Mouse (Mus musculus): ENCODE measurements around the gene Surf1. TPM values are rescaled to one million over a fixed set of nuclear protein-coding genes. Genes with fewer than 3 reads are reported as not detected.

Gene Surf1
- total RNA-seq, 1 experiment from 2014 or later: 84.1 TPM

DNA sequence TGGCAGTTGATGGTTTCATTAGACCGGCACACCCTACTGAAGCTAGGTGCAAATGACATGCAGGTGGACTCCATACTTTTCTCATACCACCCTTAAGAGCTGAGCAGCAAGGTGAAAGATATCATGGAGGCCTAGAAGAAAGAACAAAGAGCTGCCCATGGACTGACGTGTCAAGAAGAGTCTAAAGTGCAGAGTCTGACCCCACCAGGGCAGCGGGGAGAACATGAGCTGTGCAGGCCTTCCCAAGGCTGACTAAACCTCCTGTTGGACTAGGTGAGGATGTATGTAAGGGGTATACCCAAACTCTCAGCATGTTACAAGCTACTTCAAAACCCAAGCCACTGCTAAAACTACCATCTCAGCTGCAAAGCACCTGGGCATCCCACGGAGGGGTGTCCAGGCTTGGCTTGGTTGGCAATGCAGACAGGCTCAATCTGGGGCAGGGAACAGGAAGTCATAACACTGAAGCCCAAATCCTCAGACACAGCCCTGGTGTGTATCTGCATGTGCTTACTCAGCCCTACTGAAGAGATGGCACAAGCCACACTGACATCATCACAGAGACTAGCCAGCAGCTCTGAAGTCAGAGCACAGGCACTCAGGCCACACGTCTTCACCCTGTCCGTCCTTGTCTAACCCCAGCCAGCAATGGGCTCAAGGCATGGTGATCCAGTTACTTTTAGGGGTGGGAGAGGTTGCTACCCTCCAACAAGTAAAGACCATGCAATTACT, 11.6 kb upstream of the Surf1 start:
- no peak for DNase-seq

DNA sequence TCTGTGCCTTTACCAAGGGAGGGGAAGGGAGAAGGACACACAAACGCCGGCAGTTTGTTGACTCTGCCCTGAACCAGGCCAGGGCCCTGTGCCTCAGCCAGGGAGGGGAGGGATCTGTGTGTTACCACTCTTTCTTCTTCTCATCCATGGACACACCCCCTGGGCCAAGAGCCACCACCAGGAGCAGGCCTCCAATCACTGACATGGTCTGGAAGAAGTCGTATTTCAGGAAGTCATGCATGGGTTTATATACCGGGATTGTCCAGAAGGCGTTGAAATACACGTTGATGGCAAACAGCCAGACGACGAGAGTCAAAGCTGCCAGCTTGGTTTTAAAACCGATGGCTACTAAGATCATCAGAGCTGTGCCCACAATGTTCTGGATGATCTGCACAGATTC, 5.5 kb upstream of the Surf1 start:
- peak; percentile 83 for DNase-seq

DNA sequence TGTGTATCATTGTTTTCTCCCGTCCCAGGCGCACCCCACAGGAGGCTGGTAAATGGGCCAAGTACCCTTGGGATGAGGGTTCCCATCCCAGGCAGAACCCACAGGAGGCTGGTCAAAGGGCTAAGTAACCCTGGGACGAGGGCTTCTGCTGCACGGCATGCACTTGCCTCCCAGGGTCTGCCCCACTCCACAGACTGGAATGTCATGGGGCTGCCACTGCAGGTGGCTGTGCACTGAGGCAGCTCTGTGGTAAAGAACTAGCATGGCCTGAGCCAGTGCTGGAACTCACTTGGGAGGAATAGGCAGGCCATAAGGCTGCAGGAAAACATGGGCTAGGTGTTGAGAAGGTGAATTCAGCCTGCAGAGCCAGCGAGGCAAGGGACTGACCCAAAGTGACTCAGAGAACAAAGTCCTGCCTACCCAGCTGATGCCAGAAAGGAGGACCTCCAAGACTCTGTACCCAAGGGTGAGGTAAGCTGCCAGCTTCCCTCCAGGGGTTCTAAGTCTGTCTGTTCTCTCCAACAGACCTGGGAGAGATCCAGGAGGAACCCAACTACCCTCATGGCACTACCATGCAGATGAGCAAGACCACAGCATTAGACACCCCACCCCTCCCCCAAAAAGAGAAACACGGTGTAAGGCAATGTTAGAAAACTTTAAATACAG, 4.0 kb upstream of the Surf1 start:
- no peak for DNase-seq

DNA sequence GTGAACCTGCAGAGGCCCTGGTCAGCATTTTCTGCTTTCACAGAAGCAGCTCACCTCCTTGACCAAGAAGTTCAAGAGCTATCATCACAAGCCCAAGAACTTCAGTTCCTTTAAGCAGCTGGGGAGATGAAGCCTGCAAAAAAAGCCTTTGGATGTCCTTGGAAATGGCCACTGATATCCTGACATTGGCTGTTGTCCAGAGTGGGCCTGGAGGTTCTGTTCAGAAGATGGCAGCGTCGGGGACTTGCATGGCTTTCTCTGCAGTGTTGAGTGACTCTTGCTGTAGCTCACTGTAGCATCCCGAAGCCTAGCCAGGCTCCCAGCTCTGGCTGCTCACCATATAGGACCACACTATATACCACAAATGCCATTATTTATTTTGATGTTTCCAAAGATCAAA, 3.4 kb upstream of the Surf1 start:
- DNase-seq: peak; percentile 61

DNA sequence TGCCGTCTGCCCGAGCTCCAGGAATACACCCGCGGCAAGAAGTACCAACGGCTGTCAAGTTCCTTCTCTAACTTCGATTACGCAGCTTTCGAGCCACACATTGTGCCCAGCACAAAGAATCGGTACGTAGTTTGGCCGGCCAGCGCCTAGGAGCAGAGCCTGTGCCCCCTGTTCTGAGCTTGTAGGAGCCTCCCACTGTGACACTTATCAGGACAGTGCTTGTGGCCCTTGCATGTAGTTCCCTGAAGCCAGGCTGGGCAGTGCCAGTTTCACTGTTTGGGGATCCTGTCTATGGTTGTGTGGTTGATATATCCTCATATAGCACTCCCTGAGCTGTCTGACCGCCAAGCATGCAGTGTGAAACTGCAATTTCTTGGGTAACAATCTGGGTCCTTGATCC, 408 bp upstream of the Surf1 start:
- no peak for DNase-seq

DNA sequence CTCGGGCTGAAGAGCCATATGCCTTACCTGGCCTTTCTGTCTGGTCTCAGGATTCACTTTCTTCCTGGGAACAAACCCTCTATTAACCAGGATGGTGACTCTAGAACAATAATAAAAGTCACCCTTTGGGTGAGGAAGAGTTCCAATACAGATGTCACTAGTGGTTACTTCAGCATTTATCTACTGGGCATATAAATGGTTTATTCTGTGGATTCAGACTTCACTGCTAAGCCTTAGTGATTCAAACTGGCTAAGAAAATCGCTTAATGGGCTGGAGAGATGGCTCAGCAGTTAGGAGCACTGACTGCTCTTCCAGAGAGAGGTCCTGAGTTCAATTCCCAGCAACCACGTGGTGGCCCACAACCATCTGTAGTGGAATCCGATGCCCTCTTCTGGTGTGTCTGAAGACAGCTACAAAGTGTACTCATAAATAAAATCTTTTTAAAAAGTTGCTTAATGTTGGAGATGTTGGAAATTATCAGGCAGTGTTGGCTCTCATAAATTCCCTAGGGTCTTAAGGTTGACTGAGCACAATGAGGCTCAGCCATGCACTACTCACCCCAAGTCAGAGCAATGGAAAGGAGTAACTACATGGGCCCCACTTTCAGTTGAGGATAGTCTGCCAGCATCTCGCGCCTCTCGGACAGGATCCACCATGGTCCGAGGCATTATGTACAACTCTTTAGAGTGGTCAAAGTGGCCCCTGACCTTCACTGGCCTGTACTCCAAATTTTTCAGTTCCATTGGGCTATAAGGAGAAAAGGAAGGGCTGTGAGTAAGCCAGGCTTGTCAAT, 2.0 kb downstream of the Surf1 start:
- DNase-seq: no peak

DNA sequence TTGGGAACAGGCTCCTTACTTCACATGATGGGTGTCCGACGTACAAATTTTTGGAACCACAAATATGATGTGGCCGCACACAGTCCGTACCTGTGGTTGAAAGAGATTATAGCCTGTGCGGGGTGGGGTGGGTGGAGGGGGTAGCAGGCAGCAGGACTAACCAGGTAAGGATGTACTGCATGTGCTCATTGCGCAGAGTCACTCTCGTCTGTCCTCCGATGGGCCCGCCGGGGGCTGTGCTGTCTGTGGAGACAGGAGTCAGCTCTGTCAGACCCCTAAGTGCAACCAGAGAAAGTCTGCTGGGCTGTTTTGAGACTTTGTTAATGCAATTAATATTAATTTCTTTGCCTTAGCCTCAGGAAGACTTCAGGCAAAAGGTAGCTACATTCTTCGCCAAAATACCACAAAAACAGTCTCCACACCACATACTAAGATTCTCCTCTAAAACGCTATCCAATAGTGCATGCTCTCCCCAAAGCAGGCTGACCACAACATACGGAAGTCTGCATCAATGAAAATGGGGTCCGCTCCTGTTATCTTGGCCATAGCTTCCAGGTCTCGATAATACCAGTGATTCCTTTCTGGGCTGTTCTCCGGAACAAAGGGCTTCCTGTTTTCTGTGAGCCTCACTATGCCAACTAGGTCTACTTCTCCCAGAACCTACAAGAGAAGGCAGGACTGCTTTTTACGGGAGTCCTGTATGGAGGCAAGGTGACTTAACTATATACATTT, 2.7 kb downstream of the Surf1 start:
- no peak for DNase-seq

- no peak for DNase-seq
These were observed 4.0 kb downstream of the Surf1 start for GRCm38 (mm10) chr2:26912253-26912770.

DNA sequence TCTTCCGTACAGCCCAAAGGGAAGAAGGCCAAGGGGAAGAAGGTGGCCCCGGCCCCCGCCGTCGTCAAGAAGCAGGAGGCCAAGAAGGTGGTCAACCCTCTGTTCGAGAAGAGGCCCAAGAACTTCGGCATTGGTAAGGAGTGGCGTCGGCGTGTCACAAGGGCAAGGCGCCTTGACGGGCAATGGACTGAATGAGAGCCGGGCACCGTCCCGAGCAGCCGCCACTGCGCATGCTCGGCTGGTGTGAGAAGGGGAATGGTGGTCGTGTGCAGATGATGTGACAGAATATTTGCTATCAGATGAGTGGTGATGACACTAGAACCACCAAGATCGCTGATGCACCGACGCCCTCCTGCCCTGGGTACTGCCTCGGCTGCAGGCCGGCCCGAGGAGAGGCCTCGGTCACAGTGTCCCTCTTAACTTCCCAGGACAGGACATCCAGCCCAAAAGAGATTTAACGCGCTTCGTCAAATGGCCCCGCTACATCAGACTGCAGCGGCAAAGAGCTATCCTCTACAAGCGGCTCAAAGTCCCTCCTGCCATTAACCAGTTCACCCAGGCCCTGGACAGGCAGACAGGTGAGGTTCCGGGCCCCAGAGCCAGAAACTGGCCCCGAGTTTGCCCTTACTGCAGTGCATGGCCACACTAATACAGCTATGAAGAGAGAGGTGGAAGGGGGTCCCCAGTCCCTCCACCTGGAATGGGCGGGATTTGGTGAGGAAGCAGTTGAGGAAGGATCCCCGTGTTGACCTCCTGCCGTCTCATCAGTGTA, 5.2 kb downstream of the Surf1 start:
- DNase-seq: peak; percentile 80

GRCm38 (mm10) chr2:26910124-26910993, 6.0 kb downstream of the Surf1 start, which contains the start of the genes Med22 and Rpl7a:
TSS of gene Med22 (minus strand) at chr2:26910677.
TSS of gene Rpl7a (plus strand) at chr2:26910764.
- peak; percentile 100 for DNase-seq

- DNase-seq: no peak
These were observed 6.9 kb downstream of the Surf1 start for GRCm38 (mm10) chr2:26909387-26909784.

DNA sequence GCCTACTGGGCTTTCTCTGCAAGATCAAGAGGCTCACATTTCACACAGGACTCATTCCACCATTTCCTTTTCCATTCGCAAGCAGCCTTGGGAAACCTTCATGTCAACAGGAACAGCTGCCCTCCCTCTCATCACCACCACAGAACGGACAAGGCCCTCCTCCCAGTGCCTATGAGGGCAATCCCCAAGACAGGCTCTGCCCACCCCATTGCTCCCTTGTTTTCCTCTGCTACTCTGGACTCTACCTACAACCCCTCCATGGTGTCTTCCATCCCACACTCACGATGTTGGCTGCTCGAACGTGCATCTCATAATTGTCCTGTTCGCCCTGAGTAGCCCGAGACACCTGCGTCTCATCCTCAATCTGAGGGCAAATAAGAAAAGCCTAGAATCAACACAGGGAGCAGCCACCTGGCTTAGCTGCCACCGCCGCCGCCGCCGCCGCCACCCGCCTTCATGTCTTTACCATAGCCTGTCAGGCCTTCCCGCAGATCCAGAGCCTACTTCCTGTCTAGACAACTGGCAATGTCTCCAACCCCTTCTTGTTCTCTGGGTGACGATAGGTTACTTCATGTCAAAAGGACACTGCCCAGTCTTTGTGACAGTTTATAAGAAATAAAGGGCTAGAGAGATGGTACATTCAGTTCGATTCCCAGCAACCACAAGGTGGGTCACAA, 7.5 kb downstream of the Surf1 start:
- no peak for DNase-seq

- peak; percentile 83 for DNase-seq
These were observed 9.2 kb downstream of the Surf1 start for GRCm38 (mm10) chr2:26907109-26907508.

DNA sequence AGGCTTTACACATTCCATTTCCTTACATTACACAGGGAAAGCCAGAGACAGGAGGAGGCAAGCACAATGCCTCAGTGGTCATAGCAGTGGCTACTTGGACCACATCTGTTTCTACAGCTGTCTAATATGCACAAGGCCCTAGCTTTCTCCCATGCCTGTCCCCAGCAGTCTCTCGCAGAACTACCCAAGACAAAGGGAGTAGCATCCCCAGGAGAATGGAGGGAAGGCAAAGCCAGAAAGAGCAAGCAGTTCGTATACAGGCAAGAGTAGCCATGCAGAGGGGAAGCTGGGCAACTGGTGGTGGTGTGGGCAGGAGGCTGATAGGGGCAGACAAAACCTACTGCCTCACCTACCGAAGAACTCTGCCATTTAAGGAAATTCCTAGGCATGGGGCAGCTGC, 9.9 kb downstream of the Surf1 start:
- DNase-seq: no peak

GRCm38 (mm10) chr2:26905936-26906335, 10.4 kb downstream of the Surf1 start:
- DNase-seq: no peak

- DNase-seq: peak; percentile 40
These were observed 13.0 kb downstream of the Surf1 start for GRCm38 (mm10) chr2:26903311-26903710.

DNA sequence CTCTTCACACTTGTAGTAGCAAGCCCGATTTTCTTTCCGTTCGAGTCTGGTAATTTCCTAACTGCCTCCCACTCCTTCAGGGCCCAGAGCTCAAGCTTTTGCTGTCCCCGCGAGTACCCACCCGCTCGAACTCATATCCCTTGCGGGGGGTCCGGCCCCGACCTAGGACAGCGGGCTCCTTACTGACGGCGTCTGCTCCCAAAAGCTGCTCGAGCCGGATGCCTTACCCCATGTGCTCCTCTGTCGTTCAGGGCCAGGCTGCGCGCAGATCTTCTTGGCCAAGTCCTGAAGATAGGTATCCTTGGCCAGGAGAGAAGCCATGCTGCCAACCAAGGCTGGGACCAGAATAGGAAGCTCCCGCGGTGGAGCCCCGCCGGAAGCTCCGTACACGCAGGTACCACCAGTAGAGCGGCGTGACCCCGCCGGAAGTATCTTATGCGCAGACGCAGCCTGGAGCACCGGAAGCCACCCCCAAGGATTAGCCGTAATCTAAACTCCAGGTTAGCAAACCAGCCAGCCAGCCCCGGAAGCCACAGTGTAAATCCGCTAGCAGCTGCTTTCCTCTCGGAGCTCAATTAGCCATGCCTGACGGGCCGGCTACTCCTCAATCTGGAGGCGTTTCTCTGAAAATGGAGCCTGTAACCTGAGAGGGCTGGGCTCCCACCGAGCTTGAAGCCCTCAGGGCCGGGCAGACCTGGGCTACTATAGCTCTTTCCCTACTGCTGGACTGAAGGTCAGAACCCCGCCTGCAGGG, 13.7 kb downstream of the Surf1 start, which contains the start of gene Surf6:
Surf6 (minus strand) TSS at position 413 of the 754 bp plus-strand sequence.
- peak; percentile 97 for DNase-seq

DNA sequence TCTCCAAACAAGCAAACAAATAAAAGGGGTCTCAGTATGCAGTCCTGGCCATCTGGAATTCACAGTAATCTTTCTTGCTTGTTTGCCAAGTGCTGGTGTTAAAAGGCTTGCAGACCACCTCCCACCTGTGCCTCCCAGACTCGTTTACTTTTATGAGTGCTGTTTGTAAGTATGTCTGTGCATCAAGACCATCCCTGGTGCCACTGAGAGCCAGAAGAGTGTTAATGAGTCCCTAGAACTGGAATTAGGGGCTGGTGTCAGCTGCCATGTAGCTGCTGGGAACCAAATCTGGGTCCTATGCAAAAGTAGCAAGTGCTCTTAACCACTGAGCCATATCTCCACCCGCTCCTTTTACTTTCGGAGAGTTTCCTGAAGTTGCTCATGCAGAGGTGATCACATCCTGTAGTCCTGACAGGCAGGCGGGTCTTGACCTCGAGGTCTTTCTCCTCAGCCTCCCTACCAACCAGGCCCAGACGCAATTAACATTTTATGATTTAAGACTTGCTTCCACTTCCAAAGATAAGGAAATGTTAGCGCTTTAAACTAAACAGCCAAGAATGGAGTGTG, 14.4 kb downstream of the Surf1 start:
- DNase-seq: no peak

Measured in adrenal gland, postnatal 14 days (tissue).